Comparison of ENCODE assay signal across 11 mouse cellular contexts in genomic region chr13:95614757-95615156, GRCm38 (mm10). TPM values are rescaled to one million over a fixed set of nuclear protein-coding genes. Genes with fewer than 3 reads are reported as not detected.
A peak's percentile ranks its signal among the peaks of the same experiment; 100 is the strongest.
DNase-seq lines count a peak whose midpoint lies in the region; ATAC-seq and TF ChIP-seq lines count a peak whose summit lies in the region.
"Had no signal": no experiment of that assay in that cellular context is flagged by ENCODE, and none has a peak within 500 bp of the region (broad histone marks: within the 10 kb centered on the region; RNA-seq: fewer than 3 reads in every experiment).

No protein-coding gene starts in this region.

- H3K27me3 ChIP-seq in hindbrain, embryonic 10.5 days (ENCODE audit: insufficient read depth, poor library complexity, severe bottlenecking): no peaks in the 10 kb centered on the region
- no peaks in the 10 kb centered on the region for H3K27me3 ChIP-seq in hindbrain, embryonic 11.5 days (ENCODE audit: control insufficient read depth, insufficient read depth, low read length)
- H3K27me3 ChIP-seq in midbrain, embryonic 13.5 days: no peaks in the 10 kb centered on the region
- no peaks in the 10 kb centered on the region for H3K27me3 ChIP-seq in midbrain, embryonic 11.5 days (ENCODE audit: control insufficient read depth, insufficient read depth, low read length)
- H3K27me3 ChIP-seq in heart, postnatal 0 days (ENCODE audit: control insufficient read depth, insufficient read depth, low read length): no peaks in the 10 kb centered on the region
- no peaks in the 10 kb centered on the region for H3K27me3 ChIP-seq in stomach, postnatal 0 days (ENCODE audit: control insufficient read depth, insufficient read depth, low read length)

- H3K4me3 ChIP-seq in hindbrain, embryonic 10.5 days: no peak overlapping the region
- no peak overlapping the region for H3K4me3 ChIP-seq in hindbrain, embryonic 11.5 days (ENCODE audit: low read depth, low read length)
- no peak overlapping the region for H3K4me3 ChIP-seq in midbrain, embryonic 13.5 days (replicated peaks)
- H3K4me3 ChIP-seq in midbrain, embryonic 11.5 days (ENCODE audit: low read depth, low read length): no peak overlapping the region
- peak overlapping the region; percentile 20 for H3K4me3 ChIP-seq in heart, postnatal 0 days (ENCODE audit: low read depth, low read length)
- H3K4me3 ChIP-seq in stomach, postnatal 0 days (ENCODE audit: low read depth, low read length): no peak overlapping the region

- TF ChIP-seq EP300 in heart, postnatal 0 days (IDR thresholded peaks at IDR 0.05; ENCODE audit: low read depth): no peak
- no peak for TF ChIP-seq EP300 in stomach, postnatal 0 days (optimal IDR thresholded peaks at IDR 0.05)

- ATAC-seq in hindbrain, embryonic 11.5 days (ENCODE audit: low FRiP score): no peak
- ATAC-seq in midbrain, embryonic 13.5 days: no peak
- no peak for ATAC-seq in midbrain, embryonic 11.5 days (ENCODE audit: low FRiP score)
- no peak for ATAC-seq in heart, postnatal 0 days (ENCODE audit: insufficient read depth, low read depth)
- no peak for ATAC-seq in stomach, postnatal 0 days (ENCODE audit: low FRiP score, low TSS enrichment)
- ATAC-seq: inflammation-experienced regulatory T-cells, adult 6 months had no signal

- DNase-seq in hindbrain, embryonic 10.5 days (ENCODE audit: low spot score): no peak
- DNase-seq in hindbrain, embryonic 11.5 days (ENCODE audit: low spot score): no peak
- no peak for DNase-seq in midbrain, embryonic 11.5 days (ENCODE audit: low spot score, missing footprints)
- DNase-seq in heart, postnatal 0 days (ENCODE audit: low spot score): no peak
- no peak for DNase-seq in stomach, postnatal 0 days (ENCODE audit: low spot score)
- no peak for DNase-seq in right cerebral cortex, adult 2 months (ENCODE audit: low spot score in 2 of 2)
- DNase-seq: layer of hippocampus, postnatal 36 days; thymus, postnatal 25 days had no signal

- peaks cover 42% of the 10 kb centered on the region for H3K4me1 ChIP-seq in hindbrain, embryonic 10.5 days (replicated peaks)
- H3K4me1 ChIP-seq in hindbrain, embryonic 11.5 days (replicated peaks; ENCODE audit: control insufficient read depth, insufficient read depth, low read length): peaks cover 6% of the 10 kb centered on the region
- peaks cover 31% of the 10 kb centered on the region for H3K4me1 ChIP-seq in midbrain, embryonic 13.5 days (replicated peaks)
- peaks cover 19% of the 10 kb centered on the region for H3K4me1 ChIP-seq in midbrain, embryonic 11.5 days (ENCODE audit: control insufficient read depth, insufficient read depth, low read length)
- H3K4me1 ChIP-seq in heart, postnatal 0 days (ENCODE audit: control insufficient read depth, insufficient read depth): peaks cover 13% of the 10 kb centered on the region; the same call in 1 of the 2 replicates
- H3K4me1 ChIP-seq in stomach, postnatal 0 days (replicated peaks; ENCODE audit: control insufficient read depth, insufficient read depth): 0 out of 2 replicates have a peak, but pooled peaks cover 3% of the 10 kb centered on the region

- TF ChIP-seq CTCF in heart, postnatal 0 days (IDR thresholded peaks at IDR 0.05; ENCODE audit: low read depth): no peak
- TF ChIP-seq CTCF in stomach, postnatal 0 days (IDR thresholded peaks at IDR 0.05; ENCODE audit: low read depth): 0 out of 2 replicates have a peak, but pooled peaks have one; percentile 3

- H3K4me2 ChIP-seq in hindbrain, embryonic 11.5 days (replicated peaks; ENCODE audit: low read depth, low read length): no peak overlapping the region
- peak overlapping the region; percentile 11; the same call in 1 of the 2 replicates for H3K4me2 ChIP-seq in midbrain, embryonic 13.5 days (replicated peaks)
- H3K4me2 ChIP-seq in midbrain, embryonic 11.5 days: no peak overlapping the region
- H3K4me2 ChIP-seq in heart, postnatal 0 days (ENCODE audit: low read depth, low read length): peak overlapping the region; percentile 78
- H3K4me2 ChIP-seq in stomach, postnatal 0 days (replicated peaks; ENCODE audit: low read depth): no peak overlapping the region

- WGBS in hindbrain, embryonic 10.5 days: 67% methylated on average over 6 of the region's 6 CpGs
- 78% methylated on average over 6 of the region's 6 CpGs for WGBS in hindbrain, embryonic 11.5 days
- 77% methylated on average over 6 of the region's 6 CpGs for WGBS in midbrain, embryonic 13.5 days
- WGBS in midbrain, embryonic 11.5 days: 80% methylated on average over 6 of the region's 6 CpGs
- WGBS in heart, postnatal 0 days: 51% methylated on average over 6 of the region's 6 CpGs
- 54% methylated on average over 6 of the region's 6 CpGs for WGBS in stomach, postnatal 0 days

- H3K9me3 ChIP-seq in hindbrain, embryonic 10.5 days: no peaks in the 10 kb centered on the region
- no peaks in the 10 kb centered on the region for H3K9me3 ChIP-seq in hindbrain, embryonic 11.5 days (ENCODE audit: control insufficient read depth, low read length)
- H3K9me3 ChIP-seq in midbrain, embryonic 13.5 days: no peaks in the 10 kb centered on the region
- no peaks in the 10 kb centered on the region for H3K9me3 ChIP-seq in midbrain, embryonic 11.5 days (ENCODE audit: control insufficient read depth, low read length)
- H3K9me3 ChIP-seq in heart, postnatal 0 days (replicated peaks; ENCODE audit: control insufficient read depth, low read length): no peaks in the 10 kb centered on the region
- no peaks in the 10 kb centered on the region for H3K9me3 ChIP-seq in stomach, postnatal 0 days (ENCODE audit: control insufficient read depth, low read length)

- H3K9ac ChIP-seq in hindbrain, embryonic 11.5 days (ENCODE audit: low read depth, low read length): no peak overlapping the region
- no peak overlapping the region; the same call in 1 of the 2 replicates for H3K9ac ChIP-seq in midbrain, embryonic 13.5 days (replicated peaks)
- no peak overlapping the region for H3K9ac ChIP-seq in midbrain, embryonic 11.5 days (ENCODE audit: low read length)
- no peak overlapping the region for H3K9ac ChIP-seq in heart, postnatal 0 days (replicated peaks; ENCODE audit: low read depth, low read length)
- H3K9ac ChIP-seq in stomach, postnatal 0 days (ENCODE audit: low read length): no peak overlapping the region

- H3K36me3 ChIP-seq in hindbrain, embryonic 10.5 days: peaks cover 62% of the 10 kb centered on the region
- H3K36me3 ChIP-seq in hindbrain, embryonic 11.5 days (ENCODE audit: control insufficient read depth, insufficient read depth, low read length): no peaks in the 10 kb centered on the region
- H3K36me3 ChIP-seq in midbrain, embryonic 13.5 days: peaks cover 26% of the 10 kb centered on the region
- peaks cover 3% of the 10 kb centered on the region; the same call in 1 of the 2 replicates for H3K36me3 ChIP-seq in midbrain, embryonic 11.5 days (ENCODE audit: control insufficient read depth, insufficient read depth, low read length)
- peaks cover 5% of the 10 kb centered on the region; the same call in 1 of the 2 replicates for H3K36me3 ChIP-seq in heart, postnatal 0 days (replicated peaks; ENCODE audit: control insufficient read depth, insufficient read depth, low read length)
- H3K36me3 ChIP-seq in stomach, postnatal 0 days (ENCODE audit: control insufficient read depth, insufficient read depth, low read length): no peaks in the 10 kb centered on the region

- H3K27ac ChIP-seq in hindbrain, embryonic 10.5 days: 0 out of 2 replicates have a peak overlapping the region, but pooled peaks have one; percentile 25
- H3K27ac ChIP-seq in hindbrain, embryonic 11.5 days (ENCODE audit: low read depth, low read length): no peak overlapping the region
- H3K27ac ChIP-seq in midbrain, embryonic 13.5 days: no peak overlapping the region
- H3K27ac ChIP-seq in midbrain, embryonic 11.5 days (ENCODE audit: low read depth, low read length): no peak overlapping the region
- H3K27ac ChIP-seq in heart, postnatal 0 days (ENCODE audit: low read depth): peak overlapping the region; percentile 52
- H3K27ac ChIP-seq in stomach, postnatal 0 days (replicated peaks): no peak overlapping the region
- H3K27ac ChIP-seq: macrophage had no signal

RNA-seq across cellular contexts. Expression of gene F2r, which starts 3.5 kb away (rescaled TPM):
- 93.4 and 117 TPM in 2 replicates for polyA plus RNA-seq in hindbrain, embryonic 10.5 days (2016; fragmentation: Nextera tagmentation; extraction: Ambion mirVana)
- 123 and 132 TPM in 2 replicates for polyA plus RNA-seq in hindbrain, embryonic 11.5 days (2014; fragmentation: Nextera tagmentation; extraction: Ambion mirVana)
- polyA plus RNA-seq in midbrain, embryonic 13.5 days (2015; fragmentation: Nextera tagmentation; extraction: Ambion mirVana): 86.0 and 88.2 TPM in 2 replicates
- polyA plus RNA-seq in midbrain, embryonic 11.5 days (2014; fragmentation: Nextera tagmentation; extraction: Ambion mirVana): 129 and 143 TPM in 2 replicates
- 105 and 161 TPM in 2 replicates for total RNA-seq in heart, postnatal 0 days (2014; rRNA removed; ENCODE audit: low replicate concordance)
- 62.1 and 63.9 TPM in 2 replicates for polyA plus RNA-seq in heart, postnatal 0 days (2015; fragmentation: Nextera tagmentation; extraction: Ambion mirVana)
- polyA plus RNA-seq in stomach, postnatal 0 days (2015; fragmentation: Nextera tagmentation; extraction: Ambion mirVana): 20.1 and 23.0 TPM in 2 replicates

Comparison
In these comparisons a context has a peak if more than half of its experiments do, and no peak if none do; other contexts are left out.
1. H3K27ac ChIP-seq: peak in hindbrain, embryonic 10.5 days (single experiment) and heart, postnatal 0 days (single experiment); none in hindbrain, embryonic 11.5 days (single experiment), midbrain, embryonic 13.5 days (single experiment), midbrain, embryonic 11.5 days (single experiment) and stomach, postnatal 0 days (single experiment).
2. H3K4me2 ChIP-seq: peak in midbrain, embryonic 13.5 days (single experiment) and heart, postnatal 0 days (single experiment); none in hindbrain, embryonic 11.5 days (single experiment), midbrain, embryonic 11.5 days (single experiment) and stomach, postnatal 0 days (single experiment).